Mouse (Mus musculus): Measurements from ENCODE around the gene Setd4. TPM values are rescaled to one million over a fixed set of nuclear protein-coding genes. Genes with fewer than 3 reads are reported as not detected.

Setd4 gene
- total RNA-seq, 2 experiments from 2014 or later = 8.6 to 10.8 TPM

- no peak for DNase-seq (ENCODE audit: low spot score in 2 of 2)
Observed at GRCm38 (mm10) chr16:93547122-93547521, 56.7 kb downstream of the Setd4 start.

- DNase-seq (ENCODE audit: low spot score in 2 of 2) = no peak
Observed at GRCm38 (mm10) chr16:93546354-93546965, 57.4 kb downstream of the Setd4 start.

GRCm38 (mm10) chr16:93544931-93545330 is 58.9 kb downstream of the Setd4 start:
- DNase-seq (ENCODE audit: low spot score in 2 of 2) = no peak

GRCm38 (mm10) chr16:93543704-93544103 is 60.2 kb downstream of the Setd4 start:
- peak; percentile 60 to 92 for DNase-seq (ENCODE audit: low spot score in 2 of 2)

GRCm38 (mm10) chr16:93539891-93540290 is 64.0 kb downstream of the Setd4 start:
- no peak for DNase-seq (ENCODE audit: low spot score in 2 of 2)

GRCm38 (mm10) chr16:93535151-93535853 is 68.6 kb downstream of the Setd4 start:
- no peak for DNase-seq (ENCODE audit: low spot score in 2 of 2)

Other genes starting within 250 kb of the Setd4 start
- 10 to 100 TPM; 78.0 to 81.9 TPM for gene Cbr1, start 1.8 kb upstream of the Setd4 start, total RNA-seq (2021)
- gene Gm5678, start 24.0 kb upstream of the Setd4 start, total RNA-seq (2021) = 1 to 10 TPM; 3.8 to 4.4 TPM
- gene Cbr3, start 79.2 kb upstream of the Setd4 start, total RNA-seq (2021) = 10 to 100 TPM; 16.2 to 18.5 TPM
- gene Dop1b, start 107.8 kb upstream of the Setd4 start, total RNA-seq (2021) = 10 to 100 TPM; 90.5 to 95.7 TPM
- 10 to 100 TPM; 30.9 to 37.9 TPM for gene Morc3, start 228.1 kb upstream of the Setd4 start, total RNA-seq (2021)